Mouse (Mus musculus): ENCODE data around the gene Ddx52. TPM values are rescaled to one million over a fixed set of nuclear protein-coding genes. Genes with fewer than 3 reads are reported as not detected.

Ddx52 gene
- polyA plus RNA-seq, 1 experiment: 0.95 TPM

DNA sequence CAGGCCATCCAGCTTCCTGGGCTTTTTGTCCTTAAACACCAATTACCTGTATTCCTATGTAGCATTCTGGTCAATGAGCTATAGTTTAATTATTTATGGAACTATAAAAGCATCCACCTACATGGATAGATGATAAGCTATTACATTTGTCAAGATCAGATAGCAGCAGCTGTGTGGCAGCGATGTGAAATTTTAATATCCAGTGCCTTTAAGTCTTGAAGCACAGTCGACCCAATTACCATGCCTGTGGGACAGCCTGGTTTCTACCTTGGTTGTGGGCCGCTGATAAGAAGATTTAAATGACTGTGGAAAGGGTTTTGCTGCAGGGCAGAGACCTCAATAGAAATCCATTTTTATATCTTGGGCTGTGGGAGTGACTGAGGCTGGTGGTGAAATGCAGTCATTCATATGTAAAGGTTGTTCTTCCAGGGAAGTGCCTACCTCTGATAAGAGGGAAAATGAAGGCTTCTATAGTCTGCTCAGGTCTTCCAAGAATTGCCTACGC is 57.6 kb downstream of the Ddx52 start:
- Histone ChIP-seq H3K4me1 (ENCODE audit: control insufficient read depth, insufficient read depth, insufficient read length, low read length) (no peaks in the 10 kb centered on the region), H3K27me3 (ENCODE audit: control insufficient read depth, insufficient read depth, low read length) (no peaks in the 10 kb centered on the region), H3K4me3 (ENCODE audit: low read depth, low read length) (no peak overlapping the region), H3K36me3 (ENCODE audit: control insufficient read depth, insufficient read depth, low read length) (peaks cover 62% of the 10 kb centered on the region), H3K27ac (ENCODE audit: insufficient read depth, low read depth, low read length) (no peak overlapping the region)
- 83% methylated on average over 4 of the region's 4 CpGs for WGBS
- no peak for TF ChIP-seq POLR2A (IDR thresholded peaks at IDR 0.05; ENCODE audit: low read depth, low read length)

DNA sequence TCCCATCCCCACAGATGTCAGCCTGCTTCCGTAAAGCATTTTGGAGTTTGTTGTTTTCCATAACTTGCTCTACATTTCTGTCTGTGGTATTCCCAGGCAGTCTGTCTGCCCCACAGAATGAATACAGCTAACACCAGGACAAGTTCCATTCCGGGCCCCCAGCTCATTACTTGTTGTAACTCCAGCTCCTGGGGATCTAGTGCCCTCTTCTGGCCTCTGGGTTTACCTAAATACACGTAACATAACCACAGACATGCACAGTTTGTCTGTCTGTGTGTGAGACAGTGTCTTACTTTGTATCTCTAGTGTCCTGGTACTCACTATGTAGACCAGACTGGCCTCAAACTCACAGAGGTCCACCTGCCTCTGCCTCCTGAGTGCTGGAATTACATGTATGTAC is 59.4 kb downstream of the Ddx52 start:
- peaks cover 47% of the 10 kb centered on the region for H3K36me3 ChIP-seq (ENCODE audit: control insufficient read depth, insufficient read depth, low read length)
- no peak for TF ChIP-seq POLR2A (IDR thresholded peaks at IDR 0.05; ENCODE audit: low read depth, low read length)
- no peak for TF ChIP-seq CTCF (IDR thresholded peaks at IDR 0.05; ENCODE audit: extremely low read depth, insufficient read length, insufficient replicate concordance, low read depth, low read length)
- H3K4me3 ChIP-seq (ENCODE audit: low read depth, low read length): no peak overlapping the region
- 95% methylated on average over 3 of the region's 3 CpGs for WGBS
- no peaks in the 10 kb centered on the region for H3K4me1 ChIP-seq (ENCODE audit: control insufficient read depth, insufficient read depth, insufficient read length, low read length)
- H3K27ac ChIP-seq (ENCODE audit: insufficient read depth, low read depth, low read length): no peak overlapping the region
- no peaks in the 10 kb centered on the region for H3K27me3 ChIP-seq (ENCODE audit: control insufficient read depth, insufficient read depth, low read length)

DNA sequence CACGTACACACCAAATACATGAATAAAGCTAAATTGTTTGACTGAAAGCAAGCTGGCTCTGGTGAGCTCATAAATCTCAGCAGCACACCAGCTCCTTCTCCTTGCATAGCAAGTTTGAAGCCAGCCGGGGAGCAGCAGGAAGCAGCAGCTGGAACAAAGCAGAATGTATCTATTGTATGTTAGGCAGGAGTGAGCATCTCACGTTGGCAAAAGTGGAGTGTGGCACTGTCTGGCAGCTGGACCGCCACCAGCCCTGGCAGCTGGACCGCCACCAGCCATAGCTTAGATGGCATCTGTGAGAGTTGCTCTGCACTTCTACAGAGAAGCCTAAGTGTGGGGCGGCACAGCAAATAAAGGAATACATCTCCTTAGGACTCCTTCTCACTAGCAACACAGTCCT is 62.1 kb downstream of the Ddx52 start:
- Histone ChIP-seq H3K27me3 (ENCODE audit: control insufficient read depth, insufficient read depth, low read length) (no peaks in the 10 kb centered on the region), H3K4me3 (ENCODE audit: low read depth, low read length) (no peak overlapping the region), H3K27ac (ENCODE audit: insufficient read depth, low read depth, low read length) (no peak overlapping the region), H3K36me3 (ENCODE audit: control insufficient read depth, insufficient read depth, low read length) (peaks cover 47% of the 10 kb centered on the region), H3K4me1 (ENCODE audit: control insufficient read depth, insufficient read depth, insufficient read length, low read length) (no peaks in the 10 kb centered on the region)
- WGBS: 91% methylated on average over 6 of the region's 6 CpGs
- TF ChIP-seq CTCF (IDR thresholded peaks at IDR 0.05; ENCODE audit: extremely low read depth, insufficient read length, insufficient replicate concordance, low read depth, low read length): no peak
- no peak for TF ChIP-seq POLR2A (IDR thresholded peaks at IDR 0.05; ENCODE audit: low read depth, low read length)

DNA sequence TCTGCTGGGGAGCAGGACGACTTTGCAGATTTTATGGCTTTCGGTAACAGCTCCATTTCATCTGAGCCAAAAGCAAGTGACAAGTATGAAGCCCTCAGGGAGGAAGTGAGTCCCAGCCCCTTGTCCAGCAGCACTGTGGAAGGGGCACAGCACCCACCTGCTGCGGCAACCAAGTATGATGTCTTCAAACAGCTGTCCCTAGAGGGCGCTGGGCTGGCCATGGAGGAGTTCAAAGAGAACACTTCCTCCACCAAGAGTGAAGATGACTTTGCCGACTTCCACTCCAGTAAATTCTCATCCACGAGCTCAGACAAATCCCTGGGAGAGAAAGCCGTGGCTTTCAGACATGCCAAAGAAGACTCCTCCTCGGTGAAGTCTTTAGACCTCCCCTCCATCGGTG is 67.1 kb downstream of the Ddx52 start:
- H3K4me1 ChIP-seq (ENCODE audit: control insufficient read depth, insufficient read depth, insufficient read length, low read length): no peaks in the 10 kb centered on the region
- no peaks in the 10 kb centered on the region for H3K27me3 ChIP-seq (ENCODE audit: control insufficient read depth, insufficient read depth, low read length)
- no peak overlapping the region for H3K27ac ChIP-seq (ENCODE audit: insufficient read depth, low read depth, low read length)
- TF ChIP-seq POLR2A (IDR thresholded peaks at IDR 0.05; ENCODE audit: low read depth, low read length) (no peak), CTCF (IDR thresholded peaks at IDR 0.05; ENCODE audit: extremely low read depth, insufficient read length, insufficient replicate concordance, low read depth, low read length) (no peak)
- WGBS: 84% methylated on average over 9 of the region's 9 CpGs
- no peak overlapping the region for H3K4me3 ChIP-seq (ENCODE audit: low read depth, low read length)
- peaks cover 38% of the 10 kb centered on the region for H3K36me3 ChIP-seq (ENCODE audit: control insufficient read depth, insufficient read depth, low read length)

DNA sequence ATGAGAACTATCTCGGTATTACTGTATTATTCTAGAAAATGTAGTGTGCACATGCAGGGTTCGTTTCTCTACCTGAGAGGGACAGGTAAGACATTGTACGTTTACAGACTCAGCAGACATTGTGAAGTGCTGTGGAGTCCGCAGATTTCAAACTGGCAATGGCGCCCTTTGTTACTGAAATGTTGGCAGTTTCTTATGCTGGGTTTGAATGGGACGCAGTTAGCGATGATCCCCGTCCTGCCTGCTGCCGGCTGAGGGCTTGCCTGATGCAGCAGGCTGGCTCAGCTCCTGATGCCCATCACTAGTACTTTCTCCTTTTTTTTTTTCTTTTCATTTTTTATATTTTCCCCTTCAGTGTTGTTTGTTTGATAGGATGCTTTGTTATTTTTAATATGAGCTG is 68.5 kb downstream of the Ddx52 start:
- no peaks in the 10 kb centered on the region for H3K27me3 ChIP-seq (ENCODE audit: control insufficient read depth, insufficient read depth, low read length)
- no peak overlapping the region for H3K27ac ChIP-seq (ENCODE audit: insufficient read depth, low read depth, low read length)
- TF ChIP-seq CTCF (IDR thresholded peaks at IDR 0.05; ENCODE audit: extremely low read depth, insufficient read length, insufficient replicate concordance, low read depth, low read length) (no peak), POLR2A (IDR thresholded peaks at IDR 0.05; ENCODE audit: low read depth, low read length) (no peak)
- WGBS: 88% methylated on average over 9 of the region's 9 CpGs
- no peak overlapping the region for H3K4me3 ChIP-seq (ENCODE audit: low read depth, low read length)
- H3K4me1 ChIP-seq (ENCODE audit: control insufficient read depth, insufficient read depth, insufficient read length, low read length): no peaks in the 10 kb centered on the region
- H3K36me3 ChIP-seq (ENCODE audit: control insufficient read depth, insufficient read depth, low read length): peaks cover 35% of the 10 kb centered on the region

DNA sequence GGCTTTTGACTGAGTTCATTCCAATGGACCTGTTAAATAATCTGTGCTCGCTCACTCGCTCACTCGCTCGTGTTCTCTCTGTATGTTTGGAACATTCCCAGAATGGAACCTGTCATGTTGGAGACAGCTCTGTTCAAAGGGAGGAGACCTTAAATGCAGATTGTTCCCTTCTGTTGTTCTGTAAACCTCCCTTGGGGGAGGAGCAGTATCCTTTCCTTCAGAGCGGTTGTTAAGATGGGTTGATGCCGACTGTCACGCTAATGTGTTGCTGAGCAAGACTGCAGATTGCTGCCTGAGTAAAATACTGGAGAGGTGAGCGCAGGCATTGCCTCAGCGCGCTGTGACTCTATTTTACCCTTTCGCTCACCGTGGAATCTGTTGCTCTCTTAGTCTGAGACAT is 69.2 kb downstream of the Ddx52 start:
- Histone ChIP-seq H3K4me1 (ENCODE audit: control insufficient read depth, insufficient read depth, insufficient read length, low read length) (no peaks in the 10 kb centered on the region), H3K4me3 (ENCODE audit: low read depth, low read length) (no peak overlapping the region), H3K36me3 (ENCODE audit: control insufficient read depth, insufficient read depth, low read length) (peaks cover 35% of the 10 kb centered on the region), H3K27me3 (ENCODE audit: control insufficient read depth, insufficient read depth, low read length) (no peaks in the 10 kb centered on the region), H3K27ac (ENCODE audit: insufficient read depth, low read depth, low read length) (no peak overlapping the region)
- 84% methylated on average over 12 of the region's 12 CpGs for WGBS
- no peak for TF ChIP-seq POLR2A (IDR thresholded peaks at IDR 0.05; ENCODE audit: low read depth, low read length)
- TF ChIP-seq CTCF (IDR thresholded peaks at IDR 0.05; ENCODE audit: extremely low read depth, insufficient read length, insufficient replicate concordance, low read depth, low read length): no peak

DNA sequence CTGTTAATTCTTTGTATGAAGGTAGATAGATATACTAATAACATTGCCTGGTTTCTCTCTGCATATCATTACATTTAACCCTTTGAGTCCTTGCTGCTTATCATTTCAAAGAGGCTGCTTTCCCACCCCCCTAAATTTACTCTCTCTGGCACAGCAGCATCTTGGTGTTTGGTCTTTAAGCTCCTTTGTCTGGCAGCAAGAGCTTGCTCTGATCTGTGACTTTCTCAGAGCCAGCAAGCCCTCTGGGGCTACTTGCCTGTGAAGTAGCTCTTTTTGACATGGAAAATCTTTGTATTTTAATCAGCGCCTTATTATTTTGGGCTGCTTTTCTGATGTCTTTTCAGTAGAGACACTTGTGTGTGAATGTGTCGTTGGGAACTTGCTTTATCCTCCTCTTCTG is 69.7 kb downstream of the Ddx52 start:
- Histone ChIP-seq H3K4me3 (ENCODE audit: low read depth, low read length) (no peak overlapping the region), H3K4me1 (ENCODE audit: control insufficient read depth, insufficient read depth, insufficient read length, low read length) (peaks cover under 1% of the 10 kb centered on the region), H3K27me3 (ENCODE audit: control insufficient read depth, insufficient read depth, low read length) (no peaks in the 10 kb centered on the region), H3K36me3 (ENCODE audit: control insufficient read depth, insufficient read depth, low read length) (peaks cover 35% of the 10 kb centered on the region), H3K27ac (ENCODE audit: insufficient read depth, low read depth, low read length) (no peak overlapping the region)
- 85% methylated on average over 2 of the region's 2 CpGs for WGBS
- TF ChIP-seq CTCF (IDR thresholded peaks at IDR 0.05; ENCODE audit: extremely low read depth, insufficient read length, insufficient replicate concordance, low read depth, low read length) (no peak), POLR2A (IDR thresholded peaks at IDR 0.05; ENCODE audit: low read depth, low read length) (no peak)

Other genes with a start within 250 kb of the Ddx52 start
- 0.99 and 1.2 TPM in 2 replicates for gene Wfdc17, start 238.1 kb upstream of the Ddx52 start, polyA plus RNA-seq (2012; rRNA removed)
- 10.4 TPM in 1 of 2 replicates, not detected in the other for gene Wfdc18, start 233.0 kb upstream of the Ddx52 start, polyA plus RNA-seq (2012; rRNA removed)
- gene Wfdc21, start 195.1 kb upstream of the Ddx52 start, polyA plus RNA-seq (2012; rRNA removed): 0.86 TPM in 1 of 2 replicates, not detected in the other
- gene Heatr6, start 188.4 kb upstream of the Ddx52 start, polyA plus RNA-seq (2012; rRNA removed): 10.3 and 27.4 TPM in 2 replicates
- gene Hnf1b, start 92.0 kb upstream of the Ddx52 start, polyA plus RNA-seq (2012; rRNA removed): 10.9 and 23.3 TPM in 2 replicates
- 6.7 and 10.3 TPM in 2 replicates for gene Synrg, start 22.4 kb downstream of the Ddx52 start, polyA plus RNA-seq (2012; rRNA removed)
- gene Dusp14, start 127.2 kb downstream of the Ddx52 start, polyA plus RNA-seq (2012; rRNA removed): 3.3 and 10.3 TPM in 2 replicates
- 0.44 and 1.0 TPM in 2 replicates for gene Tada2a, start 187.5 kb downstream of the Ddx52 start, polyA plus RNA-seq (2012; rRNA removed)
- gene Acaca, start 187.6 kb downstream of the Ddx52 start, polyA plus RNA-seq (2012; rRNA removed): 1.7 and 4.0 TPM in 2 replicates
- gene Gm11437, start 225.4 kb downstream of the Ddx52 start, polyA plus RNA-seq (2012; rRNA removed): 1.9 and 10.0 TPM in 2 replicates